Mouse (Mus musculus): ENCODE data around the gene Mapk8ip1.

DNA sequence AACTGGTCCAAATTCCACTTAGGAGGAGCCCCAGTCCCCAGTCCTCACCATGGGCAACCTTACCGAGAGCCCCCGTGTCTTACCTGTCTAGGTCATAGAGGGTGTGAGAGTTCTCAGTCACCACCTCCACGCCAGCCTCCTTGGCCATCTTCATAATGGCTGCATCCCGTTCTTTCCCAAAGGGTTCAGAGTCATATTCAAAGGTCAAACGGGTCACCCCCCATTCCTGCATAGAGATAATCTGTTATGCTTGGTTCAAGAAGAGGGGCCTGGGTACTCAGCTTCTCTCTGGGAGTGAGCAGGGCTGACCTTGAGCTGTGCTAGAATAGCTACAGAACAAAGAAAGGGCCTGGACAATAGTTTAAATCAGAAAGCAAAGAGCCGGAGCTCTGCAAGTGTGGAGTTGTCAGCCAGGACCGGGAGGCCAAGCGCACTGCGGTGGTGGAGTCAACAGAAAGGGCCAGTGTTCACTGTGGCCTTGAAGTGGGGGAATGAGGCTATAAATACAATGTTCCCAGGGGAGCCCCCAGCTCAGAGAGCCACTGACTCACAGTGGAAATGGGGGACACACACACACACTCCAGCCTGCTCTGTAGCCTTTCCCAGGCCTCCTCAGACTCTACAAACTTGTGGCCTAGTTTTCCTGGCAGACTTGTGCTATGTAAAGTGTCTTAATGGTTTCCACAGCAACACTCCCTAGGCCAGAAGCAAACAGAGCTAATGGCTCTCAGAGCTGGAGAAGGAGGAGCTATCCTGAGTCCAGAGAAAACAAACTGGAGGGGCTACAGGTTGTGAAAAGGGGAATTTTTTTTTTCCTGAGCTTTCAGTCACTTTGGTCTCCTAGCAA is 23.6 kb upstream of the Mapk8ip1 start:
- TF ChIP-seq EP300 (IDR thresholded peaks at IDR 0.05; ENCODE audit: low read depth) (no peak), CTCF (IDR thresholded peaks at IDR 0.05; ENCODE audit: low read depth) (no peak)

Measured in liver, postnatal 0 days (tissue).